Comparison of ENCODE assay signal across 9 mouse cellular contexts in the genomic region with DNA sequence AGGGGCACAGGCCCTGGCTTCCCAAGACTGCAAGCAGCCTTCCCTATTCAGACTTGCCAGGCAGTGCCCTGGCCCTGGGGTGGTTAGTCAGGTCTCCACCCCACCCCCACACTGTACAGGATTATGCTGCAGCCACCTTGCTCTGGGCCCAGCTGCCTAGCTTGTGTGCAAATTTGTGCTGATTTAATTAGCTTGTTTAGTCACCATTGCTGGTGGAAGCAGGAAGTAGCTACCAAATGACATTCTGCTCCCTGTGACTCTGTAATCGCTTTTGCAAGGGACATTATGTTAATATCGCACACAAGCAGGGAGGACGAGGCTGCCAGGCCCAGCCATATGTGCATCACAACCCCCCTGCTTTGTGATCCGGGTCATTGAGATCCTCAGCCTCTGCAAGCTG.
A peak's percentile ranks its signal among the peaks of the same experiment; 100 is the strongest.
DNase-seq lines count a peak whose midpoint lies in the region; ATAC-seq lines count a peak whose summit lies in the region.
"Had no signal": no experiment of that assay in that cellular context is flagged by ENCODE, and none has a peak within 500 bp of the region (broad histone marks: within the 10 kb centered on the region; RNA-seq: fewer than 3 reads in every experiment).

No protein-coding gene starts in this region.

- WGBS in neural tube, embryonic 11.5 days = 42% methylated on average over 4 of the region's 4 CpGs
- WGBS in hindbrain, embryonic 12.5 days = 27% methylated on average over 4 of the region's 4 CpGs

- peak; percentile 61 for DNase-seq in neural tube, embryonic 11.5 days (ENCODE audit: low spot score)
- no peak for DNase-seq in neural tube, embryonic 10.5 days (ENCODE audit: extremely low spot score, low spot score)
- DNase-seq in mesoderm, embryonic 11.5 days (ENCODE audit: low read depth, low spot score) = peak; percentile 49
- DNase-seq in ovary, postnatal 14 days (ENCODE audit: low spot score) = no peak
- DNase-seq in heart, postnatal 10 days = no peak
- DNase-seq in layer of hippocampus, adult 8-10 months (ENCODE audit: low spot score in 2 of 2) = no peak
- DNase-seq in gastrocnemius, postnatal 25 days = no peak
- DNase-seq: lung, embryonic 14.5 days had no signal

- peak; percentile 79 for ATAC-seq in neural tube, embryonic 11.5 days (ENCODE audit: insufficient read depth, low FRiP score, low TSS enrichment)
- ATAC-seq in hindbrain, embryonic 12.5 days (ENCODE audit: low FRiP score) = peak; percentile 92

- H3K9me3 ChIP-seq in neural tube, embryonic 11.5 days (ENCODE audit: control insufficient read depth, low read length) = no peaks in the 10 kb centered on the region
- no peaks in the 10 kb centered on the region for H3K9me3 ChIP-seq in hindbrain, embryonic 12.5 days (replicated peaks)

- no peaks in the 10 kb centered on the region for H3K27me3 ChIP-seq in neural tube, embryonic 11.5 days (ENCODE audit: control insufficient read depth, insufficient read depth, low read length)
- H3K27me3 ChIP-seq in hindbrain, embryonic 12.5 days = no peaks in the 10 kb centered on the region

- H3K4me3 ChIP-seq in neural tube, embryonic 11.5 days (ENCODE audit: low read depth, low read length) = no peak overlapping the region
- no peak overlapping the region for H3K4me3 ChIP-seq in hindbrain, embryonic 12.5 days

- intact Hi-C loops in heart, postnatal 10 days (cut with DNase I) = no loop called here

- no peak overlapping the region for H3K27ac ChIP-seq in neural tube, embryonic 11.5 days (ENCODE audit: low read depth, low read length)
- peak overlapping the region; percentile 76 for H3K27ac ChIP-seq in hindbrain, embryonic 12.5 days

- peaks cover 8% of the 10 kb centered on the region for H3K4me1 ChIP-seq in neural tube, embryonic 11.5 days (ENCODE audit: control insufficient read depth, insufficient read depth, low read length)
- peaks cover 37% of the 10 kb centered on the region for H3K4me1 ChIP-seq in hindbrain, embryonic 12.5 days

- H3K9ac ChIP-seq in neural tube, embryonic 11.5 days (ENCODE audit: low read length) = no peak overlapping the region
- no peak overlapping the region for H3K9ac ChIP-seq in hindbrain, embryonic 12.5 days
- H3K9ac ChIP-seq: lung, embryonic 14.5 days had no signal

- no peak overlapping the region for H3K4me2 ChIP-seq in neural tube, embryonic 11.5 days (ENCODE audit: low read depth)
- H3K4me2 ChIP-seq in hindbrain, embryonic 12.5 days (replicated peaks) = no peak overlapping the region
- H3K4me2 ChIP-seq: lung, embryonic 14.5 days had no signal

- H3K36me3 ChIP-seq in neural tube, embryonic 11.5 days (ENCODE audit: control insufficient read depth, insufficient read depth, low read length) = no peaks in the 10 kb centered on the region
- H3K36me3 ChIP-seq in hindbrain, embryonic 12.5 days = no peaks in the 10 kb centered on the region

Comparison
In these comparisons a context has a peak if more than half of its experiments do, and no peak if none do; other contexts are left out.
1. DNase-seq: peak in neural tube, embryonic 11.5 days (single experiment) and mesoderm, embryonic 11.5 days (single experiment); none in neural tube, embryonic 10.5 days (single experiment), ovary, postnatal 14 days (single experiment), heart, postnatal 10 days (0 of 2), layer of hippocampus, adult 8-10 months (0 of 2) and gastrocnemius, postnatal 25 days (single experiment).